In the genomic region with DNA sequence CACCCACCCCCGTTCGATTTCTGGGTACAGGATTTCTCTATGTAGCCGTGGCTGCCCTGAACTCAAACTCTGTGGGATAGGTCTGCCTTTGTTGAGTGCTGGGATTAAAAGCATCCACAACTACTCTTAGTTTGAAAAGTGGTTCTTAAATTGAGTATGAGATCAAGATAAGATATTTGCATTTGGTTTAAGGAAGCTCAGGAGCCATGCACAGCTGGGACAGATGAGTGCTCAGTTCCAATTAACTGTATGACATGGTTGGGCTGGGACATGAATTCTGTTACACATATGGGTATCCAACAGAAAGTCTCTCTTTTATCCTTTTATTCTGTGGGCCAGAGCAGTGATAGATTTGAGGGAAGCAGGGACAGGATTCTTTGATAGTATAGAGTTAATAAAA, we compare ENCODE assay signal across 11 mouse cellular contexts. TPM values are rescaled to one million over a fixed set of nuclear protein-coding genes. Genes with fewer than 3 reads are reported as not detected.
DNase-seq lines count a peak whose midpoint lies in the region; ATAC-seq lines count a peak whose summit lies in the region.
"Had no signal": no experiment of that assay in that cellular context is flagged by ENCODE, and none has a peak within 500 bp of the region (broad histone marks: within the 10 kb centered on the region; RNA-seq: fewer than 3 reads in every experiment).

No protein-coding gene starts in this region.

- peaks cover 21% of the 10 kb centered on the region for H3K36me3 ChIP-seq in liver, embryonic 13.5 days
- peaks cover 6% of the 10 kb centered on the region for H3K36me3 ChIP-seq in liver, embryonic 11.5 days (ENCODE audit: control insufficient read depth, insufficient read depth, low read length)
- peaks cover 31% of the 10 kb centered on the region for H3K36me3 ChIP-seq in embryonic facial prominence, embryonic 13.5 days
- peaks cover 17% of the 10 kb centered on the region for H3K36me3 ChIP-seq in forebrain, embryonic 15.5 days
- peaks cover 7% of the 10 kb centered on the region; the same call in 1 of the 2 replicates for H3K36me3 ChIP-seq in midbrain, embryonic 15.5 days (replicated peaks)

- no peak for ATAC-seq in liver, embryonic 13.5 days (ENCODE audit: low read depth)
- no peak for ATAC-seq in liver, embryonic 11.5 days (replicated peaks; ENCODE audit: low FRiP score)
- ATAC-seq in embryonic facial prominence, embryonic 13.5 days (ENCODE audit: insufficient number of reproducible peaks, insufficient read depth, low FRiP score, low TSS enrichment, low read depth) = no peak
- ATAC-seq in forebrain, embryonic 15.5 days (replicated peaks) = no peak
- ATAC-seq in midbrain, embryonic 15.5 days (replicated peaks) = no peak
- ATAC-seq: inflammation-experienced regulatory T-cells, adult 6 months had no signal

- H3K27ac ChIP-seq in liver, embryonic 13.5 days = no peak overlapping the region
- no peak overlapping the region for H3K27ac ChIP-seq in liver, embryonic 11.5 days (ENCODE audit: low read depth, low read length)
- no peak overlapping the region for H3K27ac ChIP-seq in embryonic facial prominence, embryonic 13.5 days
- H3K27ac ChIP-seq in forebrain, embryonic 15.5 days (replicated peaks) = no peak overlapping the region
- H3K27ac ChIP-seq in midbrain, embryonic 15.5 days = no peak overlapping the region

- no peaks in the 10 kb centered on the region for H3K27me3 ChIP-seq in liver, embryonic 13.5 days
- H3K27me3 ChIP-seq in liver, embryonic 11.5 days (replicated peaks; ENCODE audit: control insufficient read depth, insufficient read depth, low read length) = no peaks in the 10 kb centered on the region
- no peaks in the 10 kb centered on the region for H3K27me3 ChIP-seq in embryonic facial prominence, embryonic 13.5 days
- no peaks in the 10 kb centered on the region for H3K27me3 ChIP-seq in forebrain, embryonic 15.5 days
- no peaks in the 10 kb centered on the region for H3K27me3 ChIP-seq in midbrain, embryonic 15.5 days (replicated peaks)

- DNase-seq in liver, embryonic 13.5 days = no peak
- no peak for DNase-seq in liver, embryonic 11.5 days (ENCODE audit: low spot score)
- no peak for DNase-seq in left cerebral cortex, adult 11 months (ENCODE audit: low spot score)
- no peak for DNase-seq in spleen, adult 12 weeks (ENCODE audit: low spot score)
- DNase-seq: adrenal gland, adult 2 months; heart, adult 18-20 months had no signal

- 81% methylated on average over 3 of the region's 3 CpGs for WGBS in liver, embryonic 13.5 days (ENCODE audit: insufficient replicate concordance)
- 86% methylated on average over 3 of the region's 3 CpGs for WGBS in liver, embryonic 11.5 days
- WGBS in embryonic facial prominence, embryonic 13.5 days = 72% methylated on average over 3 of the region's 3 CpGs
- WGBS in forebrain, embryonic 15.5 days = 85% methylated on average over 3 of the region's 3 CpGs
- 83% methylated on average over 3 of the region's 3 CpGs for whole genome bisulfite sequencing in midbrain, embryonic 15.5 days

- H3K4me1 ChIP-seq in liver, embryonic 13.5 days (replicated peaks) = peaks cover 45% of the 10 kb centered on the region
- H3K4me1 ChIP-seq in liver, embryonic 11.5 days (replicated peaks; ENCODE audit: control insufficient read depth, insufficient read depth, low read length) = peaks cover 15% of the 10 kb centered on the region
- H3K4me1 ChIP-seq in embryonic facial prominence, embryonic 13.5 days = peaks cover 26% of the 10 kb centered on the region
- H3K4me1 ChIP-seq in forebrain, embryonic 15.5 days = peaks cover 34% of the 10 kb centered on the region
- peaks cover 39% of the 10 kb centered on the region for H3K4me1 ChIP-seq in midbrain, embryonic 15.5 days

- peak overlapping the region; percentile 4 for H3K4me2 ChIP-seq in liver, embryonic 13.5 days
- no peak overlapping the region for H3K4me2 ChIP-seq in liver, embryonic 11.5 days
- peak overlapping the region; percentile 81 for H3K4me2 ChIP-seq in embryonic facial prominence, embryonic 13.5 days
- 0 out of 2 replicates have a peak overlapping the region, but pooled peaks have one; percentile 2 for H3K4me2 ChIP-seq in forebrain, embryonic 15.5 days (replicated peaks)
- H3K4me2 ChIP-seq in midbrain, embryonic 15.5 days = peak overlapping the region; percentile 59

- H3K9me3 ChIP-seq in liver, embryonic 13.5 days (replicated peaks) = no peaks in the 10 kb centered on the region
- no peaks in the 10 kb centered on the region for H3K9me3 ChIP-seq in liver, embryonic 11.5 days (ENCODE audit: control insufficient read depth, low read length)
- no peaks in the 10 kb centered on the region for H3K9me3 ChIP-seq in embryonic facial prominence, embryonic 13.5 days
- H3K9me3 ChIP-seq in forebrain, embryonic 15.5 days = no peaks in the 10 kb centered on the region
- H3K9me3 ChIP-seq in midbrain, embryonic 15.5 days = no peaks in the 10 kb centered on the region

- H3K4me3 ChIP-seq in liver, embryonic 13.5 days (replicated peaks) = no peak overlapping the region; the same call in 1 of the 2 replicates
- H3K4me3 ChIP-seq in liver, embryonic 11.5 days (ENCODE audit: low read depth, low read length) = no peak overlapping the region
- H3K4me3 ChIP-seq in embryonic facial prominence, embryonic 13.5 days = peak overlapping the region; percentile 8; the same call in 1 of the 2 replicates
- H3K4me3 ChIP-seq in forebrain, embryonic 15.5 days = no peak overlapping the region
- H3K4me3 ChIP-seq in midbrain, embryonic 15.5 days = no peak overlapping the region

- H3K9ac ChIP-seq in liver, embryonic 13.5 days = peak overlapping the region; percentile 97; the same call in 1 of the 2 replicates
- H3K9ac ChIP-seq in liver, embryonic 11.5 days (ENCODE audit: low read depth, low read length) = no peak overlapping the region
- H3K9ac ChIP-seq in embryonic facial prominence, embryonic 13.5 days = 0 out of 2 replicates have a peak overlapping the region, but pooled peaks have one; percentile 38
- no peak overlapping the region for H3K9ac ChIP-seq in forebrain, embryonic 15.5 days (replicated peaks)
- H3K9ac ChIP-seq in midbrain, embryonic 15.5 days = no peak overlapping the region

RNA-seq across cellular contexts. Expression of gene Fxr2, which starts 2.7 kb away (rescaled TPM):
- polyA plus RNA-seq in liver, embryonic 13.5 days (2015; fragmentation: Nextera tagmentation; extraction: Ambion mirVana) = 7.9 and 8.2 TPM in 2 replicates
- 22.8 and 26.2 TPM in 2 replicates for polyA plus RNA-seq in liver, embryonic 11.5 days (2014; fragmentation: Nextera tagmentation; extraction: Ambion mirVana)
- 36.6 and 44.1 TPM in 2 replicates for polyA plus RNA-seq in embryonic facial prominence, embryonic 13.5 days (2015; fragmentation: Nextera tagmentation; extraction: Ambion mirVana)
- polyA plus RNA-seq in forebrain, embryonic 15.5 days (2015; fragmentation: Nextera tagmentation; extraction: Ambion mirVana) = 41.0 and 46.1 TPM in 2 replicates
- polyA plus RNA-seq in midbrain, embryonic 15.5 days (2015; fragmentation: Nextera tagmentation; extraction: Ambion mirVana) = 40.6 and 47.0 TPM in 2 replicates

RNA-seq across cellular contexts. Expression of gene Sat2, which starts 13.6 kb away (rescaled TPM):
- polyA plus RNA-seq in liver, embryonic 13.5 days (2015; fragmentation: Nextera tagmentation; extraction: Ambion mirVana) = 11.6 and 12.3 TPM in 2 replicates
- 16.7 and 18.0 TPM in 2 replicates for polyA plus RNA-seq in liver, embryonic 11.5 days (2014; fragmentation: Nextera tagmentation; extraction: Ambion mirVana)
- 23.8 and 28.2 TPM in 2 replicates for polyA plus RNA-seq in embryonic facial prominence, embryonic 13.5 days (2015; fragmentation: Nextera tagmentation; extraction: Ambion mirVana)
- polyA plus RNA-seq in forebrain, embryonic 15.5 days (2015; fragmentation: Nextera tagmentation; extraction: Ambion mirVana) = 22.9 and 25.2 TPM in 2 replicates
- 23.5 and 24.9 TPM in 2 replicates for polyA plus RNA-seq in midbrain, embryonic 15.5 days (2015; fragmentation: Nextera tagmentation; extraction: Ambion mirVana)
- polyA plus RNA-seq: inflammation-experienced regulatory T-cells, adult 6 months had no signal

RNA-seq across cellular contexts. Expression of gene Shbg, which starts 17.8 kb away (rescaled TPM):
- 33.4 and 34.8 TPM in 2 replicates for polyA plus RNA-seq in liver, embryonic 13.5 days (2015; fragmentation: Nextera tagmentation; extraction: Ambion mirVana)
- 42.9 and 43.8 TPM in 2 replicates for polyA plus RNA-seq in liver, embryonic 11.5 days (2014; fragmentation: Nextera tagmentation; extraction: Ambion mirVana)
- 0.50 TPM in 1 of 2 replicates, not detected in the other for polyA plus RNA-seq in embryonic facial prominence, embryonic 13.5 days (2015; fragmentation: Nextera tagmentation; extraction: Ambion mirVana)
- polyA plus RNA-seq in forebrain, embryonic 15.5 days (2015; fragmentation: Nextera tagmentation; extraction: Ambion mirVana) = not detected in 2 replicates
- not detected in 2 replicates for polyA plus RNA-seq in midbrain, embryonic 15.5 days (2015; fragmentation: Nextera tagmentation; extraction: Ambion mirVana)
- polyA plus RNA-seq: adrenal gland, adult 2 months; neural tube, embryonic 11.5 days had no signal

RNA-seq across cellular contexts. Expression of gene Sox15, which starts 19.6 kb away (rescaled TPM):
- not detected in 2 replicates for polyA plus RNA-seq in liver, embryonic 13.5 days (2015; fragmentation: Nextera tagmentation; extraction: Ambion mirVana)
- not detected in 2 replicates for polyA plus RNA-seq in liver, embryonic 11.5 days (2014; fragmentation: Nextera tagmentation; extraction: Ambion mirVana)
- polyA plus RNA-seq in embryonic facial prominence, embryonic 13.5 days (2015; fragmentation: Nextera tagmentation; extraction: Ambion mirVana) = 0.41 and 0.63 TPM in 2 replicates
- not detected in 2 replicates for polyA plus RNA-seq in forebrain, embryonic 15.5 days (2015; fragmentation: Nextera tagmentation; extraction: Ambion mirVana)
- 0.20 TPM in 1 of 2 replicates, not detected in the other for polyA plus RNA-seq in midbrain, embryonic 15.5 days (2015; fragmentation: Nextera tagmentation; extraction: Ambion mirVana)
- polyA plus RNA-seq: inflammation-experienced regulatory T-cells, adult 6 months; neural tube, embryonic 11.5 days had no signal

RNA-seq across cellular contexts. Expression of gene Mpdu1, which starts 27.0 kb away (rescaled TPM):
- 36.9 and 39.2 TPM in 2 replicates for polyA plus RNA-seq in liver, embryonic 13.5 days (2015; fragmentation: Nextera tagmentation; extraction: Ambion mirVana)
- 20.7 and 24.0 TPM in 2 replicates for polyA plus RNA-seq in liver, embryonic 11.5 days (2014; fragmentation: Nextera tagmentation; extraction: Ambion mirVana)
- polyA plus RNA-seq in embryonic facial prominence, embryonic 13.5 days (2015; fragmentation: Nextera tagmentation; extraction: Ambion mirVana) = 54.3 and 74.9 TPM in 2 replicates
- polyA plus RNA-seq in forebrain, embryonic 15.5 days (2015; fragmentation: Nextera tagmentation; extraction: Ambion mirVana) = 89.1 and 91.0 TPM in 2 replicates
- polyA plus RNA-seq in midbrain, embryonic 15.5 days (2015; fragmentation: Nextera tagmentation; extraction: Ambion mirVana) = 99.9 and 108 TPM in 2 replicates

Comparison
In these comparisons a context has a peak if more than half of its experiments do, and no peak if none do; other contexts are left out.
1. H3K9ac ChIP-seq: peak in liver, embryonic 13.5 days (single experiment) and embryonic facial prominence, embryonic 13.5 days (single experiment); none in liver, embryonic 11.5 days (single experiment), forebrain, embryonic 15.5 days (single experiment) and midbrain, embryonic 15.5 days (single experiment).
2. RNA of gene Shbg, which starts 17.8 kb away (polyA plus RNA-seq): 42.9 to 43.8 TPM in liver, embryonic 11.5 days and 33.4 to 34.8 TPM in liver, embryonic 13.5 days; 0.50 TPM in embryonic facial prominence, embryonic 13.5 days, not detected in forebrain, embryonic 15.5 days and not detected in midbrain, embryonic 15.5 days; every median in the first group is over 10 times any median in the second.